Mouse (Mus musculus) thymus, postnatal 10 days (tissue): Measurements from ENCODE around the gene Olfr649.

Experiments
- DNase-seq, 2 experiments: peaks; one replicate each; pipeline ENCODE4 v3.0.0; 2021; ENCODE audit warnings: low spot score in 2 of 2

Olfr649 gene

GRCm38 (mm10) chr7:104195885-104196284, at the start of gene Olfr649:
TSS of gene Olfr649 (minus strand) at chr7:104195985.
- DNase-seq, result no peak

GRCm38 (mm10) chr7:104244287-104245181, 48.7 kb upstream of the Olfr649 start, which contains the start of gene Trim34a:
TSS of gene Trim34a (plus strand) at chr7:104244457.
- peak; percentile 44 to 57 for DNase-seq

GRCm38 (mm10) chr7:104243616-104244015, 47.8 kb upstream of the Olfr649 start:
- DNase-seq, result no peak

- no peak for DNase-seq
Observed at GRCm38 (mm10) chr7:104240857-104241256, 45.1 kb upstream of the Olfr649 start.

GRCm38 (mm10) chr7:104231203-104231602, 35.4 kb upstream of the Olfr649 start:
- peak in 1 of 2 experiments; percentile 48 for DNase-seq

GRCm38 (mm10) chr7:104218701-104219569, 23.1 kb upstream of the Olfr649 start, which contains the start of gene Trim6:
TSS of gene Trim6 (plus strand) at chr7:104218793.
- no peak for DNase-seq

GRCm38 (mm10) chr7:104217881-104218280, 22.1 kb upstream of the Olfr649 start:
- DNase-seq, result no peak

- DNase-seq, result no peak
Observed at GRCm38 (mm10) chr7:104216011-104216535, 20.3 kb upstream of the Olfr649 start.

GRCm38 (mm10) chr7:104206197-104206596, 10.4 kb upstream of the Olfr649 start:
- DNase-seq, result no peak

GRCm38 (mm10) chr7:104199822-104200221, 4.0 kb upstream of the Olfr649 start:
- DNase-seq, result peak; percentile 21 to 66

- no peak for DNase-seq
Observed at GRCm38 (mm10) chr7:104191275-104191674, 4.5 kb downstream of the Olfr649 start.

- no peak for DNase-seq
Observed at GRCm38 (mm10) chr7:104183292-104183691, 12.5 kb downstream of the Olfr649 start, which contains the start of gene Olfr648. TSS of gene Olfr648 (minus strand) at chr7:104183392.

- DNase-seq, result no peak
Observed at GRCm38 (mm10) chr7:104179074-104179473, 16.7 kb downstream of the Olfr649 start.

- no peak for DNase-seq
Observed at GRCm38 (mm10) chr7:104178422-104179054, 17.2 kb downstream of the Olfr649 start.

- DNase-seq, result no peak
Observed at GRCm38 (mm10) chr7:104175085-104175484, 20.7 kb downstream of the Olfr649 start.

- DNase-seq, result peak in 1 of 2 experiments; percentile 17
Observed at GRCm38 (mm10) chr7:104169634-104170204, 26.1 kb downstream of the Olfr649 start.

GRCm38 (mm10) chr7:104167105-104167504, 28.7 kb downstream of the Olfr649 start:
- DNase-seq, result peak in 1 of 2 experiments; percentile 7

- no peak for DNase-seq
Observed at GRCm38 (mm10) chr7:104150456-104150855, 45.3 kb downstream of the Olfr649 start, which contains the start of gene Ubqlnl. TSS of gene Ubqlnl (minus strand) at chr7:104150556.

- no peak for DNase-seq
Observed at GRCm38 (mm10) chr7:104143179-104143578, 52.6 kb downstream of the Olfr649 start, which contains the start of gene Ubqln3. TSS of gene Ubqln3 (minus strand) at chr7:104143279.
